Mouse (Mus musculus): Measurements from ENCODE around the gene Ly6g6f.
A peak's percentile ranks its signal among the peaks of the same experiment; 100 is the strongest.

Ly6g6f gene

DNA sequence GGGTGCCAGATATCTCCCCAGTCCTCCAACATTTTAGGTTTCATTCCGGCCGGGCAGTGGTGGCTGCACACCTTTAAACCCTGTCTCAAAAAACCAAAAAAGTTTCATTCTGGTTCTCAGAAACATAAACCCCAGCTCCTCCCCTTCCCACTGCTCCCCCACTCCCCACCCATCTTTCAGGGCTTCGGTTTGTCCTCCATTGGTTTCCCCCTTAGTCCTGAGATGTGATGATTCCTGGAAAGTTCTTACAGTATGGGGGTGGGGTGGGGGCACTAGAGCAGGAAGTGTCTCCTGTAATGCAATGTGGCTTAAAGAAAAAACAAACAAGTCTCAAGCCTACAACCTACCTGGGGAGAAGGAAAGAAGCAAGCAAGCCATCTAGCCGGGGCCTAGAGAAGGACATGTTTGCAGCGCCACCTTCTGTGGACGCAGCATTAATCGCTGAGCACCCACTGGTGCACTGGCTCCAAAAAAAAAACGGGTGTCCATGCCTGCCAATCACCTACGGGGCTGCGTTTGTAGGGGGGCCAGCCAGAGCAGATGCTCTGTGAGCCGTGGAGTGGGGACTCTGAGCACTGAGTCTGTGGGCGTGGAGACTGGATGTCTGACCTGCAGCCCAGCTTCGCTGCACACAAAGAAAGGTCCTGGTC, 20.5 kb upstream of the Ly6g6f start:
- DNase-seq, result peak; percentile 47

DNA sequence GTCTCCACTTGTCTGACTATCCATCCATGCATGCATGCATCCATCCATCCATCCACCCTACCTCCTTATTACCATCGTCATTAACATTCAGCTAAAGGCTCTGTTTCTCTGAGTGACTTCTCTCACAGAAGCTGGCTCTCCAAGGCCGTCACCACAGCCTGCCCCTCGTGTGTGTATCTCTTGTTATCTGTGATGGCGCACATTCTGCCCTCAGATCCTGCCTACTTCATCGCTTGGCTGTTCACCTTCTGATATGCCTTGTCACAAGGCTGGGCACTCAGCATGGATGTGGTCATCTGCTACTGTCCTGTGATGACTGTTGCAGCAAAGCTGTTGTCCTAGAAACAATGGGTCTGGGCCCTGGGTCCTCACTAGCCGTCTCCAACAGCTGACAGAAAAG, 19.3 kb upstream of the Ly6g6f start:
- no peak for DNase-seq

DNA sequence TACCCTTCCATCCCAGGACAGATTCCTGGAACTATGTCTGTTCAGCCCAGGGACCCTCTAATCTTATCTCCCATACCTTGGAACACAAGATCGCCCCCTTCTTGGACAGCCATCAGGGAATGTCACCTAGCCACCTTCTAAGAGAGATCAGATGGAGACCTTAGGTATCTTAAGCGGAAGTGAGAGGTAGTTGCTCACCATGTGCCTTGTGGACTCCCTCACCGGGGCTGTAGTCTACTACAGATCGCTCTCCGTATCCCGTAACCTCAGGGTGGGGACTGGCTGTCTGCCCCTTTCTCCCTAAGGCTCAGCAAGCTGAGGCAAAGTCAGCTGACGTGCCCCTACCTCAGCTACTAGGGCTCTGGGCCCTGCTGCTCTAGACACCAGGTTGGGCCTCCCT, 18.7 kb upstream of the Ly6g6f start:
- no peak for DNase-seq

DNA sequence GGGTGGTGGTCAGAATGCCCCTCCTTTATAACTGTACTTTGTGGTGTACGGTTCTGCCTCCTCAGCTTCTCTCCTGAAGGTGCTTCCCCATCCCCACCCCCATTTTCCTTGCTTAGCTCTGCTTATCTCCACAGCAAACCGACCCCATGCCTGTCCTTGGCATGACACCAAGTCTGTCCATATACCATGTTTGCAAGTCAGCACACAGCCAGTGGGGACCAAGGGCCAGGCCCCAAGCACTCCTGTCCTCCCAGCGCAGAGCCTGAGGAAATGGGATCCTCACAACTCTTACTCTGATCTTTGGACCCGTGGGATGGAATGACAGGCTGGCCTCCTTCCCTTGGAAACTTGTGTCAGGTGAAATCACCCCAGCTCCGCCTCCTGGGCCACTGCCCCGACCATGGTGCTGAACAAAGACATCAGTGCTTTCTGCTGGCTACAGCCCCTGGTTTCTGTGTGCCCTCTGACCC, 17.8 kb upstream of the Ly6g6f start:
- DNase-seq, result peak; percentile 88

DNA sequence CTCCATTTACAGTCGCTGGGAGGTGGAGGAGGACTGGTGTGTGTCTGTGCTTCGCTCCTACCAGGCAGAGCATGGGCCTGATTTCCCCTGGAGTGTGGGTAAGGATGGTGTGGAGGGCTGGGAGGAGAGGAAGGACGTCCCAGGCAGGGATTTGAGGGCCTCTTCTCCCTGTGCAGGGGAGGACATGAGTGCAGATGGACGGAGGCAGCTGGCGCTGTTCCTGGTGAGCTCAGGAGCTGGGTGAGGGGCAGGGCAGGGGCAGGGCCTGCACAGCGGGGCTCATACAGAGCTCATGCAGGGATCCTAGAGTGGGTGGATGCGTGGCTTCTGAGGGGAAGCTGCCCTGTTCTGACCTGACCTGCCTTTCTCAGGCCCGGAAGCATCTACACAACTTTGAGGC, 16.9 kb upstream of the Ly6g6f start:
- no peak for DNase-seq

DNA sequence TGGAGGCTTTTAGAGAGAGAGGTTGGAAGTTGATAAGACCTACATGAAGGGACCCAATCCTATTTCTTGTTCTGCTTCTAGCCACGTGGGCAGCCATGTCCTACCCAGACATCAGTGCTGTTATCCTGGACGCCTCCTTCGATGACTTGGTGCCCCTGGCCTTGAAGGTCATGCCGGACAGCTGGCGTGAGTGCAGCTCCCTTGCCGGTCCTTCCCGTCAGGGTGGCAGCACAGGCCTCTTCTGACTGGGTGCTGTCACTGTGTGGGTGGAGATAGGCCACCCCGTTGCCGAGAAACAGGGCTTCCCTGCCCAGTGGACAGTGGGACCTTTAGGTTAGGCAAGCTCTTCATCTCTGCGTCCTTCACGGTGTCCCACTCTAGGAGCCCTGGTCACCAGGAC, 15.8 kb upstream of the Ly6g6f start:
- no peak for DNase-seq

DNA sequence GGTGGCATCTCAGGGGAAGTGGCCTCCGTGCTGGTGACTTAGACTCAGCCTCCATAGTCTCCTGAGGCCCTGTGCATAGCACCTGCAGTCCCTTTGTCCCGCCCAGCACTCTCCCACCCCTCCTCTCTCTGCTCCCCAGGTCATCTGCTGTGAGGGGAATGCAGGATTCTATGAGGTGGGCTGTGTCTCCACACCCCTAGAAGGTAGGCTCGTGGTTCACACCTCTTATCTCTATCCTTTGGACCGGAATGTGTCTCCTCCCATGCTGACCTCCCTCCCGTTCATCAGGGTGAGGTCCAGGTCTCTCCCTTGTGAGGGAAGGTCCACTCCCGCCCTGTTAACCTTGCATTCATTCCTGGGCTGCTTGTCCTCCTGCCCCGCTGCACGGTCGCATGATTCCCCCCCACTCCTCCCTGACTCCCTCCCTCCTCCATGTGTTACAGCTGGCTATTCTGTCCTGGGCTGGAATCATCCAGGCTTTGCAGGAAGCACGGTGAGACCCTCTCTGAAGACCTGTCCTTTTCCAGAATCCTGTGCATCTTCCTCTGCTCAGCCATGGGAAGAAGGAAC, 14.9 kb upstream of the Ly6g6f start:
- DNase-seq, result no peak

DNA sequence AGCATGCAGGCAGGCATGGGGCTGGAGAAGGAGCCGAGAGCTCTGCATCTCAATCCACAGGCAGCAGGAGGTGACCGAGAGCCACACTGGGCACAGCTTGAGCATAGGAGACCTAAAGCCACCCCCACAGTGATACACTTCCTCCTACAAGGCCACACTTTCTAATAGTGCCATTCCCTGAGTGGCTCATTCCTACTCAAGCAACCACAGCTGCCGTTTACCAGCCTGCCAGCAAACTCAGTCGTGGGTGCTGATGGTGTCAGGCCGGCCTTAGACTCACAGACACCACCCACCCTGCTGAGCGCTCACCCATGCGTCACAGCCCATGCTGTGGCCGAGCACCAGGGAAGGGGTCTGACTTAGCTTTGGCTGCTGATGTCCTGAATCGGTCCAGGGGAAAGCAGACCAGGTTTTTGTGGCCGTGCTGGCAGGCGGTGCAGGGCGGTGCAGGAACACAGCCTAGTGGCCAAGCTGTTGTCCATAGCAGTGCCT, 11.8 kb upstream of the Ly6g6f start:
- DNase-seq, result peak; percentile 39

DNA sequence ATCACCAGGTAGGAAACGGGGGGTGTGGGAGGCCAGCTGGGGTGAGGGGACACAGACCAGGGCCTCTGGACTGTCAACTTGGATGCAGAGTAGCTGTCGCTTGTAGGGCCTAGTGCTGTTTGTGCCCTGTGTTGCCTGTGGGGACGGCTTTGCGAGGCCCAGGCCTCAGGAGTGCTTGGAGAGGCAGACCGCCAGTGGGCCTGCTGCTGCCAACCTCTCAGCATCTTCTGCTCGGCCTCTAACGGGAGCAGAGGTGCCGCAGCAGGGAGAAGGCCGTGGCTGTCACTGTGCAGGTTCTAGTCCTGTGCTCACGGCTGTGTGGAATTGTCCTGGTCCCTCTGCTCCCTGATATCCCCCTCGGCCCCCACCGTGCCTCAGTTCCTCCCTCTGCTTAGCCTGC, 11.2 kb upstream of the Ly6g6f start:
- no peak for DNase-seq

DNA sequence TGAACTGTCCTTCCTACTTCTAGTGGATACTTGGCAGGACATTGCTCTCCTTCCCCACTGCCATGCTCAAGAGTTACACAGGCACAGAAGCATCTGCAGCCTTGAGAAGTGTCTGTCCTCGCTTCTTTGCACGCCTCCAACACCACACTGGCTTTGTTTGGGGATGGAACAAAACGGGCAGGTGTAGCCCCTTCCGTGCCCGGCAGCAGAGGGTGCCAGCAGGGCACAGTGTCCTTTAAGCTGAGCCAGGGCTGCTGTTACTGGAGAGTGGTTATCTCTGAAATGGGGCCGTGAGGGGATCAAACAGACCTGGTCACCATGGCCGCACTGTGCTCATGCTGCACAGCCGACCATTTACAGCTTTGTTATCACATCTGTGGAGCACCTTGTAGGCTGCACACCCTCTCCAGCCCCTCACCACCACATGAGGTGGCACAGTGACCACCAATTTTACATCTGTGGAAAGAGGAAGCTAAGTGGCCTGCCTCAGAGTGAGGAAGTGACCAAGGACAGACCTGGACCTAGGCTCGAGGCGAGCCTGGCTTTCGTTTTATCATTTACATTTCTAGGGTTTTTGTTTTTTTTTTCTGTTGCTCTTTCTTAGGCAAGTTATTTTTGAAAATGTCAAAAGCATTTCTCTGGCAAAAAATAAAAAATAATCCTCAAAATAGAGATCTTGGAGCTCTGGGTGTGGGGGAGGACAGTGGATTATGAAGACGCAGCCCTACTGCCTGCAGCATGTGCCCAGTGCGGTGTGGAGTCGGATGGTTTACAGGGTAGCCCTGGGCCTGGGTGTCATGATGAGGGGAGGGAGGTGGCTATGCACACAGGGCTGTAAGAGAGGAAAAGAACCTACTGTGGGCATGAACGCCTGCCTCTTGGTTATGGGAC, 9.3 kb upstream of the Ly6g6f start:
- no peak for DNase-seq

DNA sequence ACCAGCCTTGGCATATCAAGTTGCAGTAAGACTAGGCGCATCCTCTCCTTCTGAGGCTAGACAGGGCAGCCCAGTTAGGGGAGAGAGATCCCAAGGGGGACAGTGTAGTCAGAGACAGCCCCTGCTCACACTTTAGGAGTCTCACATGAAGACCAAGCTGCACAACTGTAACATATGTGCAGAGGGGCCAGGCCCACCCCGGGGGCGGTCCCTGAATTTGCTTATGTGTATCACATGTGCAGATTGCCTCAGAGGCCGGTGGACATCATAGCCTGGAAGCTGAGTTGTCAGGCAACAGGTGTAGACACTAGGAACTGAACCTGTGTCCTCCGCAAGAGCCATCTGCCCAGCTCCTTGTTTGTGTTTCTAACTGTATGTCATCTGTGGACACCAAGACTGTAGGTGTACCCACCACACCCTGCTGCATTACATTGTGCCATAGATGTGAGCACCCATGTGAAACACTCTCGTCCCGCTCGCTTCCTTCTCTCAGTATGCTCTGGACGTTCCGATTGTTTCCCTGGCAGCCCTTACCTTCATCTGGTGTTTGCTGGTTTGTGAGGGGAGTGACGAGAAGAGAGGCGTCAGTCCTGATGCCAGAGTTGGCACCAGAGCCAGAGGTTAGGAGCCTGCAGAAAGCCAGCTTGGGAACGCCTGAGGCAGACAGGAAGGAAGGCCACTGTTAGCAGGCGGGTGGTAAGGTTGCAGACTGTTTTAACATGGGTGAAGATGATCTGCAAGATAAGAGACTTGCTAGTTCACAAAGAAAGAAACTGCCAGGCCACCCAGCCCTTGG, 7.2 kb upstream of the Ly6g6f start:
- no peak for DNase-seq

DNA sequence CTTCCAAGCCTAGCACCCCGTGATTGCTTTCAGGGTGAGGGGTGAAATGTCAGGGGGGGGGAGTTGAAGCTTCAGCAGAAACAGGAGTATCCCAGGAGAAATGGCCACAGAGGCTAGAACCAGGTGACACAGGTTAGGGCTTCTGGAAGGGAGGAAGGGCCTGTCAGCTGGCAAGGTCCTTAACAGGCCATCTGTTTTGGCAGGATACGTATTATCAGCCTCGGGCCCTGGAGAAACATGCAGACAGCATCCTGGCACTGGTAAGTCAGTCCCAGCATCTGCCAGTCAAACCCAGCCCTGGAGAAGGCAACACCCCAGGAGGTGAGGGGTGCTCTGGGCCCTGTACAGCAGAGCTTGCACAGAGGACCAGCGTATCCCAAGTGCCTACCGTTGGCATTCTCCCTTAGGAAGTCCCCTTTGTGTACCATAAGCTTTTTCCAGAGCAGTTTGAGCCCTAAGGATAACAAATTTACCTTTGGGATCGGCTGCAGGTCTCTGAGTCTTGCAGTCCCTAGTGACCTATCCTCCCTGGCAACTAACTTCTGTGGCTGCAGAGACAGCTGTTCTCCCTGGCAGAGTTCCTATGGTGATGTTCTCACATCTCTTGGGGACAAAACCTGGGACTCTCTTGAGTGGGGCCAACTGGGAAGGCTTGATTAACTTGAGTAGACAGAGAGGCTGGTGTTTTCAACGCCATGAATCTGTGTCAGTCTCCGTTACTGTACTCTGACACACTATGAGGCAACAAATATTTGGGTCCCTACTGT, 4.9 kb upstream of the Ly6g6f start:
- DNase-seq, result no peak

DNA sequence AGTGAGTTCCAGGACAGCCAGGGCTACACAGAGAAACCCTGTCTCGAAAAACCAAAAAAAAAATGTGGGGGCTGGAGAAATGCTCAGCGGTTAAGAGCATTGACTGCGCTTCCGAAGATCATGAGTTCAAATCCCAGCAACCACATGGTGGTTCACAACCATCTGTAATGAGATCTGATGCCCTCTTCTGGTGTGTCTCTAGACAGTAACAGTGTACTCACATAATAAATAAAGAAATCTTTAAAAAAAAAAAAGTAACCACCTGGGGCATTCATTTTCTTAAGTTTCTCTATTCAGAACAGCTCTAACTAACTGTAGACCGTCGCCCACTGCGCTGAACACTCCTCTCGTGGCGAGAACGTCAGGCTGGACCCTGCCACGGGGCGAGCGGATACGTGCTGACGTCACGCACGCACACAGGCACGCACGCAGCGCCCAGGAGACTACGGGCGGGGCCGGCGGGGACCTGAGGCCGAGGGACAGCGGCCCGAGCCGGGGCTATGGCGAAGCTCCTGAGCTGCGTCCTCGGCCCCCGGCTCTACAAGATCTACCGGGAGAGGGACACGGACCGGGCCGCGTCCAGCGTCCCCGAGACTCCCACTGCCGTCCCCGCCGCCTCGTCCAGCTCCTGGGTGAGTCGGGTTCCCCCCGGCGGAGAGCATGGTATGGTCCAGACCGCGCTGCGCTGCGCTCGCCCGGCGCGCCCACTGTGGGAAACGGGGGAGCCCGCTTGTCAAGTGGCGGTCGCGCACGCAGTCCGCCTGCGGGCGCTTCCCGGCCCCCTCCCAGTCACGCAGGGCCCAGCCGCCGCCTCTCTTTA, 3.6 kb upstream of the Ly6g6f start, which contains the start of gene Abhd16a:
Abhd16a (plus strand) TSS at position 439 of the 820 bp plus-strand sequence.
- DNase-seq, result peak; percentile 95

DNA sequence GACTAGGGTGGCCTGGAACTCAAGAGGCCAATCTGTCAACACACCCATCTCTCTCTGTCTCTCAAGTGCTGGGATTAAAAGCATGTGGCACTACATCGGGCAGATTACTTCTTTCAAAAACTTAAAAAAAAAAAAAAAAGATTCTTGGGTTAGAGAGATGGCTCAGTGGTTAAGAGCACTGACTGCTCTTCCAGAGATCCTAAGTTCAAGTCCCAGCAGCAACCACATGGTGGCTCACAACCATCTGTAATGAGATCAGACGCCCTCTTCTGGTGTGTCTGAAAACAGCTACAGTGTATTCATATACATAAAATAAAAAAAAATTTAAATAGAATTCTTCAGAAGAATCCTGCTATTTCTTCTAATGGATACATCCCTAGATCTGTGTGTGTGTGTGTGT, 2.7 kb upstream of the Ly6g6f start:
- no peak for DNase-seq

DNA sequence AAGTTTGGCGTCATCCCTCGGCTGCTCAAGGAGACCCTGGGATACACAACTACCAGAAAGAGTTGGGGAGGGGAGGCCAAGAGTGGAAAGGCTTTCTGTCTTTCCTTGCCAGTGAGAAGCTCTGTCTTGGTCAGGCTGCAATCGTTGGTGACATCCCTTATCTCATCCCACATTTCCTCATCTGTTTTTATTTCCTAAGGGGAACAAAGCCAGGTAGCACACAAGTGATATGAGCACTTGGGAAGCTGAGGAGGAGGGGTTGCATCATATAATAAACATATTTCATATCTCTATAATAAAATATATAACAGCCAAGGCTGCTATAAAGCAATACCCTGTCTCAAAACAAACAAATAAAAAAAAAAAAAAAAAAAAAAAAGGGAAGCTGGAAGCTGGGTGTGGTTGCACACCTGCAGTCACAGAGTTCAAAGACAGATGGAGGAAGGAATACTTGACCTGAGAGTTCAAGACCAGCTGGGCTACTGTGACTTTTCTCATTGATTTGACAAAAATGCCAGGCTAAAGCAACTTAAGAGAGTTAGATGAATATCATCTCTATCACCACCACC, 1.4 kb downstream of the Ly6g6f start:
- DNase-seq, result no peak

DNA sequence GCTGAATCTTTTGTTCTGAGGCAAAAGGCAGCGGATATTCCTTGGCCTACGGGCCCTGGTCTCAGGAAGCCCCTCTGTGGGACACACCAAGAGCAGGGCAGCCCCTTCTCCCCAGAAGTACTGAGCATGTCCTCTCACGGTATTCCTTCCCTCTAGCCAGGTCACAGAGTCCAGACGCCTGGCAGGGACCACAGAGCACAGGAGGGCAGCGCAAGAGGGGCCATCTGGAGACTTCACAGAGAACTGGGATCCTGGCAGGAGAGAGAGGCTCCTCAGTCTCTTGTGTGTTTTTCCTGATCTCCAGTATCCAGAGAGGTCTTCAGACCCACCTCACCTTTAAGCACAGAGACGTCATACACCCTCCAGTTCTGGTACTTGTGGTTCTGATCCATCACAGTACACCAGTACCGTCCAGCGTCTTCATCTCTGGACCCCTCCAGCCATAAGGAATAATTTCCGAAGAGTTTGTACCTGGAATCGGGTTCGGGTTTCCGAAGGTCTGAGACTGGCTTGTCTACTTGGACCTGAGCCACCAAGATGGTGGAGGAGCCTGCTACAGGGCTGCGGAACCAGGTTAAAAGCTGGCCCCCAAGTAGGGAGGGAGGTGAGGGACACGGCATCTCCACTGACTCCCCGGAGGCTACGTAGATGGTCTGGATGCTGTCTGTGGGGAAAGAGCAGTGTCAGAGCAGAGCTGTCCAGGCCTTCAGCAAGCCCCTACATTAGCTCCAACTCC, 2.4 kb downstream of the Ly6g6f start:
- no peak for DNase-seq

DNA sequence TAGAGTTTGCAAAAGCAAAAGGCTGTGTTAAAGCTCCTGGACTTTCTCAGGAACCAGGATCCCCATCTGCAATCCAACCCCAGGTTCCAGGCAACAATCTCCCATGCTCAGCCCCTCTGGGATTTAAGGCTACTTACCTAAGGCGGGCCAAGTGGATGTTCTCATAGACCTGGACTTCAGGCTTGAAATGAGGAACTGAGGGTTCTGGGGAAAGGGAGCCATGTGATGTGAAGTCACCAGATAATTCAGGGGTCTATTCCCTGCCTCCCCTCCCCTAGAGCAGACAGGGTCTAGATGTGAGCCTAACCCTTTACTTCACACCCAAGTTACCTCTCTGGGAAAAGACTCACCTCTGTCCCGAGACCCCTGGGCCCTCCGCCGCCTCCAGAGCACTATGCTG, 4.7 kb downstream of the Ly6g6f start:
- DNase-seq, result no peak

DNA sequence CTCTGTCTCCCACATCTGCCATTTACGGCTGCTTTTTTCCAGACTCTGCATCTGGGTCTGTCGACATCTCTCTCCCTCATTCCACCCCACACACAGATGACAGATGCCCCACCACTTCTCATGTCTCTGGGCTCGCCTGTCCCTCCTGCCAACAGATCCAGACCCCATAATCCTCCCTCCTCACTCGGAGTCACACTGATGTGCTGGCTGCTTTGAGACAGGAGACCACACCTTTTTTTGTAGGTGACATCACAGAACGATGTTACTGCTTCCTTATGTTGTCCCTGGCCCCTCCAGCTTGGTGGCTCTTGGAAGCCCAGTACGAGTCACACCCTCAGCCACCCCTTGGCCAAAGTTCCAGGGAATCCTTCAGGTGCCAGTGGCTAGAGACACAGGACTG, 5.2 kb downstream of the Ly6g6f start:
- DNase-seq, result no peak

DNA sequence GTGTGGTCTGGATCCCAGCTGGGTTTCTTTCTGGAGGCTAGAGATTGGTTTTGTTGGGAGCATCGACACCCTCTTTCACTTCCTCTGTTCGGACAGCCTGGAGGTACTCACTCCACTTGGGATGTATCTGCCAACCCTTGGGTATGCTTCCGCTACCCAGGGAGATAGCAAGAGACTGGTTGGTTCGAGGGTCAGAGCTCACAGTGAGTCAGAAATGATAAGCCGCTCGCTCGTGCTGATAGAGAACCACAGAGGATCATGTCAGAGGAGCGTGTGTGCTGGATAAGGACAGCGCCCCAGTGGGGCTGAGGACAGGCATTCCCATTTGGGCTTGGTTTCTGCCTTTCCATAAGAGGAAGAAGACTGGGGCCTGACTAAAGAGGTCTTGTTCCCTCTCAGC, 5.6 kb downstream of the Ly6g6f start:
- no peak for DNase-seq

DNA sequence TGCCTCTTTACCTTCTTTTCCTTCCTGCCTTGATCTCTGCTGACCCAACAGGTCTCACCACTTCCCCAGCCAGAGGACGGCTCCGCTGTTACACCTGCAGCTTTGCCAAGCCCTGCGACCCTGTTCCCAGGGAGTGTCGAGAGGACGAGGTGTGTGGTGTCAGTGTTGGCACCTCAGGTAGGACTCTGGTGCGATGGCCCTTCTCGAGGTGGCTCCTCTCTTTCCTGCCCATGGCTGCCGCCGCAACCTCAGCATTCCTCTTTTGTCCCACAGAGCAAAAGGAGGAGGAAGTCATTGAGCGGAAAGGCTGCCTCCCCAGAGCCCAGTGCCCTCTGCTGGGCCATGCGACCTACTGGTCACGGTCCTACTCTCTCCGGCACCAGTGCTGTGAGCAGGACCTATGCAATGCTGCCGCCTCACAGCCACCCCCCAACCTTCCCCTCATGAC, 7.6 kb downstream of the Ly6g6f start, which contains the start of gene Ly6g6d:
Ly6g6d (minus strand) TSS at position 280 of the 448 bp plus-strand sequence.
- DNase-seq, result peak; percentile 75

Measured in kidney, adult 9 months (tissue).